Mouse (Mus musculus) neural tube, embryonic 12.5 days (tissue): ENCODE results near the gene Gm13285. TPM values are rescaled to one million over a fixed set of nuclear protein-coding genes. Genes with fewer than 3 reads are reported as not detected.
"Not testable (repeated sequence)": the region's sequence is repeated elsewhere in the genome, so short reads cannot be mapped to it uniquely, and the experiment has no call there.

Source experiments
- ATAC-seq: fragments of 200-750 bp; cut with Nextera tagmentation; 2 replicates; pipeline ENCODE4 v1.8.0; 2017; ENCODE audit warnings: low read depth, mild to moderate bottlenecking, moderate TSS enrichment, moderate library complexity; ENCODE audit not compliant: low FRiP score
- H3K27ac ChIP-seq: fragments of 300-500 bp; sonication (generic); 2 replicates; pipeline ENCODE4 v1.5.1; 2016
- H3K27me3 ChIP-seq: fragments of 300-500 bp; sonication (generic); replicated peaks from 2 replicates; pipeline ENCODE4 v1.6.1; 2016; ENCODE audit warnings: mild to moderate bottlenecking
- H3K36me3 ChIP-seq: fragments of 300-500 bp; sonication (generic); 2 replicates; pipeline ENCODE4 v1.6.1; 2016; ENCODE audit warnings: mild to moderate bottlenecking
- H3K4me1 ChIP-seq: fragments of 300-500 bp; sonication (generic); 2 replicates; pipeline ENCODE4 v1.6.1; 2016
- H3K4me2 ChIP-seq: fragments of 300-500 bp; sonication (generic); replicated peaks from 2 replicates; pipeline ENCODE4 v1.6.1; 2016; ENCODE audit warnings: mild to moderate bottlenecking
- H3K4me3 ChIP-seq: fragments of 300-500 bp; sonication (generic); 2 replicates; pipeline ENCODE4 v1.5.1; 2016
- H3K9ac ChIP-seq: fragments of 300-500 bp; sonication (generic); 2 replicates; pipeline ENCODE4 v1.6.1; 2016; ENCODE audit warnings: mild to moderate bottlenecking
- H3K9me3 ChIP-seq: fragments of 300-500 bp; sonication (generic); 2 replicates; pipeline ENCODE4 v1.6.1; 2016; ENCODE audit warnings: mild to moderate bottlenecking
- WGBS: fragments of 180-500 bp; shearing (Covaris S2); methylation state at CpG from one replicate; pipeline ENCODE4 v1.1.7; 2016; 5-methylcytosine and 5-hydroxymethylcytosine counted together
- polyA plus RNA-seq: library from polyadenylated mRNA; unstranded; fragments of >200 nt; fragmentation: Nextera tagmentation; extraction: Ambion mirVana; gene quantifications from 2 replicates; pipeline ENCODE4 v1.2.1, GENCODE M21; 2016

Gene Gm13285
- polyA plus RNA-seq, 1 experiment from 2014 or later = 0.58 TPM

DNA sequence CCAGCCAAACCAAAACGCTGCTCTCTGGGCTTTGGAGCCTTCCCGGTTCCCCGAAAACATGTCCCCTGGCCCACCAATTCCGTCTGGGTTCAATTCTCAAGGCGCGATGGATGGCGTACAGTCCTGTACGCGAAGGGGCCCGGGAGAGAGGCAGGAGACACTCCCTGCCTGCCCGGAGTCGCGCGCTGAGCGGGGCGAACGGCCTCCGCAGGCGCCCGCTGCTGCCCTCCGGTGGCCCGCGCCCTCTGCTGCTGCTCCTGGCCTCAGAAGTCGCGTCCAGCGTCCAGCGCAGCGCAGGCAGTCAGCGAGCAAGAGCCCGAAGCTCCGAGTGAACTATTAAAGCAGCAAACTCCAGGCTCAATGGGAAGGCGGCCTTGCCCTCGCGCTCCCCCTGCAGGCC lies 6.3 kb downstream of the Gm13285 start:
- not testable (repeated sequence) for ATAC-seq, H3K27ac ChIP-seq, H3K36me3 ChIP-seq, H3K9ac ChIP-seq, H3K9me3 ChIP-seq, H3K4me3 ChIP-seq, H3K27me3 ChIP-seq, H3K4me1 ChIP-seq
- H3K4me2 ChIP-seq = peak overlapping the region; percentile 46
- WGBS = 0% methylated on average over 6 of the region's 34 CpGs

DNA sequence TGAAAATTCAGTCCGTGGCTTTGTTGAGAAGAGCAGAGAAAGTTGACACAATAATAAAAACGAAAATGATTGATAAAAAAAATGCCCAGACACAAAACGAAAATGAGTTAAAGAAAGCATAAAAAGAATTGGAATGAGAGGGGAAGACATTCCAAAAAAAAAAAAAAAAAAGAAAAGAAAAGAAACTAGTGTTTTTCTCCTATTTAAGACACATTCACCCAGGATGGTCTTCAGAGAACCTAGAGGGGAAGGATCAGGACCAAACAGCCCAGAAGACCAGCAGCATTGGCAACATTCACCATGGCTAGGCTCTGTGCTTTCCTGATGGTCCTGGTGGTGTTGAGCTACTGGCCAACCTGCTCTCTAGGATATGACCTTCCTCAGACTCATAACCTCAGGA lies 16.5 kb downstream of the Gm13285 start, which contains the start of gene Ifna7:
TSS of gene Ifna7 (plus strand) at position 301 of the 400 bp plus-strand sequence.
- H3K27ac ChIP-seq = no peak within 1 kb of the TSS
- H3K27me3 ChIP-seq = no peaks in the 10 kb centered on the region
- no peak within 1 kb of the TSS for H3K4me2 ChIP-seq
- no peaks in the 10 kb centered on the region for H3K36me3 ChIP-seq
- H3K4me1 ChIP-seq = no peaks in the 10 kb centered on the region
- no peak within 1 kb of the TSS for H3K4me3 ChIP-seq
- no peak within 1 kb of the TSS for H3K9ac ChIP-seq
- 68% methylated on average over 3 of the region's 3 CpGs for WGBS
- no peaks in the 10 kb centered on the region for H3K9me3 ChIP-seq
- no peak for ATAC-seq

GRCm38 (mm10) chr4:88819659-88820058 lies 20.2 kb downstream of the Gm13285 start, which contains the start of gene Ifna11:
TSS of gene Ifna11 (plus strand) at chr4:88819959.
- Histone ChIP-seq H3K4me1 (no peaks in the 10 kb centered on the region), H3K9ac (no peak within 1 kb of the TSS), H3K27me3 (no peaks in the 10 kb centered on the region), H3K4me2 (no peak within 1 kb of the TSS), H3K27ac (no peak within 1 kb of the TSS), H3K4me3 (no peak within 1 kb of the TSS), H3K9me3 (no peaks in the 10 kb centered on the region), H3K36me3 (no peaks in the 10 kb centered on the region)
- no peak for ATAC-seq
- WGBS = 83% methylated on average over 1 of the region's 1 CpGs

DNA sequence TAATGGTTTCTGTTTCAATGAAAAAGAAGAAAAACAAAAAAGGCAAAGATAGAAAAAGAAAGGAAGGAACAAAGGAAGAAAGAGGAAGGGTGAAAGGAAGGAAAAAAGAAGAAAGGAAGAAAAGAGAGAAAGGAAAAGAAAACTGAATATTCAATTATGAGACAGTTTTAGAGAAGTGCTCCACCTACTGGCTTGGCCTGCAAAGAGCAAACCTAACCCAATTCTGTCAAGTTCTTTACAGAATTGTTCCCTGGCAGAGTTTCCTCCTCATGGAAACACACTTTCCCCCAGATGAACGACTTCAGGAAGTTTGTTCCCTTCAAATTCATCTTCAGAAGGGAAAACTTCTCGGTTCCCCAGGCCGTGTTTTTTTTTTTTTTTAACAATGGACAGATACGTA lies 23.5 kb downstream of the Gm13285 start:
- Histone ChIP-seq H3K27ac (no peak overlapping the region), H3K36me3 (no peaks in the 10 kb centered on the region), H3K9me3 (no peaks in the 10 kb centered on the region), H3K4me3 (no peak overlapping the region), H3K9ac (no peak overlapping the region), H3K4me1 (no peaks in the 10 kb centered on the region), H3K27me3 (no peaks in the 10 kb centered on the region), H3K4me2 (no peak overlapping the region)
- WGBS = 27% methylated on average over 4 of the region's 4 CpGs
- no peak for ATAC-seq

DNA sequence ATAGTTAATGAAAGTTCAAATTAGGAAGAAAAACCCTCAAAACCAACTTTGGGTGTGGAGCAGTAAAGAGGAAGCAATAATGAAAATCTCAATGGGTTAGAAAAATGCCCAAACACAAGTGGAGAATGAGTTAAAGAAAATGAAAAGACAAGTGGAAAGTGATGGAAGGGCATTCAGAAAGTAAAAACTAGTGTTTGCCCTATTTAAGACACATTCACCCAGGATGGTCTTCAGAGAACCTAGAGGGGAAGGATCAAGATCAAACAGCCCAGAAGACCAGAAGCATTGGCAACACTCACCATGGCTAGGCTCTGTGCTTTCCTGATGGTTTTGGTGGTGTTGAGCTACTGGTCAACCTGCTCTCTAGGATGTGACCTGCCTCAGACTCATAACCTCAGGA lies 27.7 kb downstream of the Gm13285 start, which contains the start of gene Ifna6:
TSS of gene Ifna6 (plus strand) at position 301 of the 400 bp plus-strand sequence.
- H3K4me3 ChIP-seq, H3K9me3 ChIP-seq, H3K9ac ChIP-seq, ATAC-seq, H3K36me3 ChIP-seq, H3K4me1 ChIP-seq, H3K27me3 ChIP-seq, H3K27ac ChIP-seq, H3K4me2 ChIP-seq: not testable (repeated sequence)

- H3K36me3 ChIP-seq = no peaks in the 10 kb centered on the region
- no peak overlapping the region for H3K4me2 ChIP-seq
- H3K4me3 ChIP-seq = no peak overlapping the region
- no peaks in the 10 kb centered on the region for H3K4me1 ChIP-seq
- H3K27ac ChIP-seq = no peak overlapping the region
- H3K9ac ChIP-seq = no peak overlapping the region
- H3K9me3 ChIP-seq = no peaks in the 10 kb centered on the region
- WGBS = 33% methylated on average over 4 of the region's 4 CpGs
- H3K27me3 ChIP-seq = no peaks in the 10 kb centered on the region
- no peak for ATAC-seq
Observed at GRCm38 (mm10) chr4:88830523-88830922, 31.1 kb downstream of the Gm13285 start.

DNA sequence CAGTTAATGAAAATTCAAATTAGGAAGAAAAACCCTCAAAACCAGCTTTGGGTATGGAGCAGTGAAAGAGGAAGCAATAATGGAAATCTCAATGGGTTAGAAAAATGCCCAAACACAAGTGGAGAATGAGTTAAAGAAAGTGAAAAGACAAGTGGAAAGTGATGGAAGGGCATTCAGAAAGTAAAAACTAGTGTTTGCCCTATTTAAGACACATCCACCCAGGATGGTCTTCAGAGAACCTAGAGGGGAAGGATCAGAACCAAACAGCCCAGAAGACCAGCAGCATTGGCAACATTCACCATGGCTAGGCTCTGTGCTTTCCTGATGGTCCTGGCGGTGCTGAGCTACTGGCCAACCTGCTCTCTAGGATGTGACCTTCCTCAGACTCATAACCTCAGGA lies 35.8 kb downstream of the Gm13285 start, which contains the start of gene Ifna5:
TSS of gene Ifna5 (plus strand) at position 301 of the 400 bp plus-strand sequence.
- not testable (repeated sequence) for H3K9ac ChIP-seq, ATAC-seq, H3K27ac ChIP-seq, H3K36me3 ChIP-seq, H3K9me3 ChIP-seq, H3K4me3 ChIP-seq, H3K4me1 ChIP-seq, H3K27me3 ChIP-seq, H3K4me2 ChIP-seq
- 92% methylated on average over 1 of the region's 1 CpGs for WGBS

GRCm38 (mm10) chr4:88838828-88839227 lies 39.4 kb downstream of the Gm13285 start:
- no peak overlapping the region for H3K4me3 ChIP-seq
- H3K27me3 ChIP-seq = no peaks in the 10 kb centered on the region
- no peak overlapping the region for H3K9ac ChIP-seq
- ATAC-seq = no peak
- 45% methylated on average over 3 of the region's 3 CpGs for WGBS
- no peak overlapping the region for H3K27ac ChIP-seq
- H3K4me2 ChIP-seq = no peak overlapping the region
- H3K36me3 ChIP-seq = no peaks in the 10 kb centered on the region
- no peaks in the 10 kb centered on the region for H3K9me3 ChIP-seq
- H3K4me1 ChIP-seq = no peaks in the 10 kb centered on the region

DNA sequence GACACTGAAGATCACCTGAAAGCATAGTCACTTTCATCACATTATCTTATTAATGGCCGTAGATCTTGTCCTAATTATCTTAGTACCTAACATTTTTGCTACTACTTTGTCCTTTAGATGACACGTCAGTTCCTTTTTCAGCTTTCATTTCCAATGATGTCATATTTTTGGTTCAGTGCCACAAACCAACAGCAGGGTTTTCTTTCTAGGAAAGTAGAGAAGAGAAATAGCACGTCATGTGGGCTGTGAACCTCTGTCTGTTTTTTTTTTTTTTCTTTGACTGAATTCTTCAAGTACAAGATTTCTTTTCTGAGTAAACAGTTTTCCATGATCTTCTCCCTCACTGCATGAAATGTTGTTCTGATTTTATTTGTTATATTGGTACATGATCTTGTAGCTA lies 40.6 kb downstream of the Gm13285 start:
- no peak overlapping the region for H3K27ac ChIP-seq
- WGBS = 86% methylated on average over 3 of the region's 3 CpGs
- H3K27me3 ChIP-seq = no peaks in the 10 kb centered on the region
- no peak overlapping the region for H3K4me3 ChIP-seq
- no peaks in the 10 kb centered on the region for H3K36me3 ChIP-seq
- H3K9me3 ChIP-seq = no peaks in the 10 kb centered on the region
- H3K4me1 ChIP-seq = no peaks in the 10 kb centered on the region
- no peak overlapping the region for H3K9ac ChIP-seq
- ATAC-seq = no peak
- no peak overlapping the region for H3K4me2 ChIP-seq

DNA sequence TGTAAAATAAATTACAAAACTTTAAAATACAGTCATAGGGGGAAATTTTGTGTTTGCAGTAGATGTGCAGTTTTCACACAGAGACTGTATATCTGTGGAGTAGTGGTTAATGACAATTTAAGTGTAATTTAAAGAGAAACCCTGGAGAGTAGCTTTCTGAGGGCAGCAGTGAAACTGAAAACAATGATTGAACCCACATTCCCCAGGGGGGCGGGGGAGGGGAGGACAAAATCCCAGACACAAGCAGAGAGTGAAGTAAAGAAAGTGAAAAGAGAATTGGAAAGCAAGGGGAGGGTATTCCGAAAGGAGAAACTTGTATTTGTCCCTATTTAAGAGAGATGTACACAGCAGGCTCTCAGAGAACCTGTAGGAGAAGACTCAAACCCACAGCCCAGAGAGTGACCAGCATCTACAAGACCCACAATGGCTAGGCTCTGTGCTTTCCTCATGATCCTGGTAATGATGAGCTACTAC lies 42.0 kb downstream of the Gm13285 start, which contains the start of gene Ifna4:
TSS of gene Ifna4 (plus strand) at position 424 of the 474 bp plus-strand sequence.
- H3K9me3 ChIP-seq = no peaks in the 10 kb centered on the region
- no peak for ATAC-seq
- H3K27ac ChIP-seq = no peak within 1 kb of the TSS
- 54% methylated on average over 2 of the region's 2 CpGs for WGBS
- no peaks in the 10 kb centered on the region for H3K36me3 ChIP-seq
- no peak within 1 kb of the TSS for H3K9ac ChIP-seq
- H3K27me3 ChIP-seq = no peaks in the 10 kb centered on the region
- no peak within 1 kb of the TSS for H3K4me2 ChIP-seq
- H3K4me1 ChIP-seq = no peaks in the 10 kb centered on the region
- no peak within 1 kb of the TSS for H3K4me3 ChIP-seq

- no peaks in the 10 kb centered on the region for H3K27me3 ChIP-seq
- H3K4me3 ChIP-seq = no peak overlapping the region
- H3K36me3 ChIP-seq = no peaks in the 10 kb centered on the region
- H3K9me3 ChIP-seq = no peaks in the 10 kb centered on the region
- H3K4me1 ChIP-seq = no peaks in the 10 kb centered on the region
- no peak overlapping the region for H3K27ac ChIP-seq
- H3K4me2 ChIP-seq = no peak overlapping the region
- ATAC-seq = no peak
- no peak overlapping the region for H3K9ac ChIP-seq
- WGBS = 59% methylated on average over 2 of the region's 2 CpGs
Observed at GRCm38 (mm10) chr4:88845334-88845733, 45.9 kb downstream of the Gm13285 start.

GRCm38 (mm10) chr4:88849698-88850097 lies 50.2 kb downstream of the Gm13285 start, which contains the start of gene Ifna1:
TSS of gene Ifna1 (plus strand) at chr4:88850087.
- Histone ChIP-seq H3K4me2 (no peak within 1 kb of the TSS), H3K4me3 (no peak within 1 kb of the TSS), H3K36me3 (no peaks in the 10 kb centered on the region), H3K9me3 (no peaks in the 10 kb centered on the region), H3K4me1 (0 out of 2 replicates have a peak, but pooled peaks cover 5% of the 10 kb centered on the region), H3K27me3 (no peaks in the 10 kb centered on the region), H3K9ac (no peak within 1 kb of the TSS), H3K27ac (no peak within 1 kb of the TSS)
- WGBS = 90% methylated on average over 1 of the region's 1 CpGs
- ATAC-seq = no peak
